Mouse (Mus musculus) T-helper 1 cell (primary cell): ENCODE measurements around the gene Nuak2.
"Not testable (repeated sequence)": the region's sequence is repeated elsewhere in the genome, so short reads cannot be mapped to it uniquely, and the experiment has no call there.

Source experiments
- in situ Hi-C: fragments of 300-600 bp; cut with MboI, MseI; formaldehyde crosslinking; loops from one replicate; pipeline ENCODE4 v1.15.1; 2025; ENCODE audit warnings: high pct_unique_total_duplicates

Nuak2 gene

GRCm38 (mm10) chr1:132327477-132327876 lies 11.6 kb downstream of the Nuak2 start:
- in situ Hi-C loops = no loop called here

GRCm38 (mm10) chr1:132328565-132328964 lies 12.6 kb downstream of the Nuak2 start:
- in situ Hi-C loops = no loop called here

GRCm38 (mm10) chr1:132329656-132330055 lies 13.7 kb downstream of the Nuak2 start:
- in situ Hi-C loops = no loop called here

- in situ Hi-C loops = no loop called here
Observed at GRCm38 (mm10) chr1:132330397-132330796, 14.5 kb downstream of the Nuak2 start.

GRCm38 (mm10) chr1:132331283-132331682 lies 15.4 kb downstream of the Nuak2 start:
- in situ Hi-C loops = no loop called here

GRCm38 (mm10) chr1:132333201-132333600 lies 17.3 kb downstream of the Nuak2 start:
- in situ Hi-C loops = no loop called here

DNA sequence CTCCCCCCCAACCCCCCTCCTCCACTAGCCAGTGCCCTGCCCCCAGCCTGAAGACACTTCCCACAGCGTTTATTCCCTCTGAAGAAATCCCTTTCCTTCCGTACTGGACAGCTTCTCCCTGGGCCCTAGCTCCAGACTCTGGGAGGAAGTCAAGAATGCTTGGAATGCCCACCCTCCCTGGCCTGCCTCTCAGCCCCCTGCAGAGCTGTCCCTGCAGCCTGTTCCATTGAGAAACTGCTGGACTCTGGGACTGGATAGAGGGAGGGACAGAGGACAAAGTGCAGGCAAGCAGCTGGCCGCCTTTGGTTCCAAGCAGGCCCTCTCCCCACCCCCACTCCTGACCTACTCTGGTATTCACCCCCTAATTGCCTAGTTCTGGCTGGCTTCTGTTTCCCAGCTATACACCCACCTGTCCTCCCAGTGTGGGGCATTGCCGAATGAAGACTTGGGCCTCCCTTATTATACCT lies 17.8 kb downstream of the Nuak2 start:
- in situ Hi-C loops = no loop called here

- in situ Hi-C loops = no loop called here
Observed at GRCm38 (mm10) chr1:132334178-132334801, 18.4 kb downstream of the Nuak2 start.

DNA sequence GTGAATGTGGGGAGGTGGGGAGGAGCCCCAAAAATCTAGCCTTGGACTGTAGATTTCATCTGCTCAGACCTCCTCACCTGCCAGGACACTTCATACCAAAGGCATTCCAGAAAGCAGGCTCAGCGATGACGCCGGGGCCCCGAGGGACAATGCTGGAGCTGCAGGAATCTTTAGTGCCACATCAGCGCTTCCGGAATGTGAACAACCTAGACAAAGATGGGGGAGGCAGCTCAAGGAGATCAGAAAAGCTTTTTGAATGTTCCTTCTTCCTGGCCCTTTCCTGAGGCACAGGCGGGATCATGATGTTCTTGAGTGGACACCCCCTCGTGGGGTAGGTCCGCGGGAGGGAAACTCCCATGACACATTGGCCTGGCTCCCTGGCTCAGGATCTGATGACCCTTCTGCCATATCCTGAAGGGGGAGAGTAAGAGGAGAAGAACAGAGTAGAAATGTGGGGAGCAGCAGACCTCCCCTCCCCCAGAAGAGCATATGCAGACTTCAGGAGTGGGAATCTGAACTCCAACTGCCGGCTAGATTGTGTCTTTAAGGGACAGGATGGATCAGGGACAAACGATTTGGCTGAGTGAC lies 19.5 kb downstream of the Nuak2 start:
- in situ Hi-C loops = no loop called here

GRCm38 (mm10) chr1:132336921-132337320 lies 21.0 kb downstream of the Nuak2 start:
- in situ Hi-C loops = no loop called here

- in situ Hi-C loops = no loop called here
Observed at GRCm38 (mm10) chr1:132338027-132338660, 22.2 kb downstream of the Nuak2 start.

- in situ Hi-C loops = no loop called here
Observed at GRCm38 (mm10) chr1:132341731-132342501, 26.0 kb downstream of the Nuak2 start.

DNA sequence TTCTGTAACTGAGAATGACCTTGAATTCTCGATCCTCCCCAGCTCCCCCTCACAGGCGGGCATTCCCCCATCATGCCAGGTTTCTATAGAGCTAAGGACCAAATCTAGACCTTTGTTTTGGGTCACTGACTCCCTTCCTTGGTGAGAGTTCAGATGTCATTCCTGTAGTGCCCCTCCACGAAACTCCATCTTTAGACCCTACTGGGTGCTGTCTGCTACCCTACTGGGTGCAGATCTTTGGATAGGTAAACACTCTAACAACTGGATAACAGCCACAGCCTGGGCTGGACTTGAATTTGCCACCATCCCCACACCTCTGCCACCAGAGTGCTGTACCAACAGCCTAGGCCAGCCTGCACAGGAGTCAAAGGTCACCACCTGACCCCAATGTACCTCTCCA lies 26.6 kb downstream of the Nuak2 start:
- in situ Hi-C loops = no loop called here

GRCm38 (mm10) chr1:132343191-132343590 lies 27.3 kb downstream of the Nuak2 start:
- in situ Hi-C loops = no loop called here

- in situ Hi-C loops = no loop called here
Observed at GRCm38 (mm10) chr1:132343656-132344055, 27.7 kb downstream of the Nuak2 start.

DNA sequence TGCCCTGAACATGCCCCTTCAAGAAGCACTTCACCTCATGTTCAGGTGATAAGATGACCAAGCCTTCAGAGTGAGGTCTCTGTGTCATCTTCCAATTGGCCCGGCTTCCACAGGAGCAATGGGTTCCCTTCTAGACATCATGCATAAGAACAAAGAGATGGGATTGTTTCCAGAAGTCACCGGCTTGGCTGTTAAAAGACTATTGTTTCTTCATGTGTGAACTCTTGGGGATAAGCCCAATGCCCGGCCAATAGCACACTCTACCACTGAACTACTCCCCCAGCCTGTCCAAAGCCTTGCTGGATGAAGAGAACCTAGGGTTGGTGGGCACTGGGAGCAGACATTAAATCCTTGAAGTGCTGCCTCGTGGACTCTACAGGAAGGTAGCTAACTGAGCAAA lies 29.6 kb downstream of the Nuak2 start:
- in situ Hi-C loops = no loop called here

DNA sequence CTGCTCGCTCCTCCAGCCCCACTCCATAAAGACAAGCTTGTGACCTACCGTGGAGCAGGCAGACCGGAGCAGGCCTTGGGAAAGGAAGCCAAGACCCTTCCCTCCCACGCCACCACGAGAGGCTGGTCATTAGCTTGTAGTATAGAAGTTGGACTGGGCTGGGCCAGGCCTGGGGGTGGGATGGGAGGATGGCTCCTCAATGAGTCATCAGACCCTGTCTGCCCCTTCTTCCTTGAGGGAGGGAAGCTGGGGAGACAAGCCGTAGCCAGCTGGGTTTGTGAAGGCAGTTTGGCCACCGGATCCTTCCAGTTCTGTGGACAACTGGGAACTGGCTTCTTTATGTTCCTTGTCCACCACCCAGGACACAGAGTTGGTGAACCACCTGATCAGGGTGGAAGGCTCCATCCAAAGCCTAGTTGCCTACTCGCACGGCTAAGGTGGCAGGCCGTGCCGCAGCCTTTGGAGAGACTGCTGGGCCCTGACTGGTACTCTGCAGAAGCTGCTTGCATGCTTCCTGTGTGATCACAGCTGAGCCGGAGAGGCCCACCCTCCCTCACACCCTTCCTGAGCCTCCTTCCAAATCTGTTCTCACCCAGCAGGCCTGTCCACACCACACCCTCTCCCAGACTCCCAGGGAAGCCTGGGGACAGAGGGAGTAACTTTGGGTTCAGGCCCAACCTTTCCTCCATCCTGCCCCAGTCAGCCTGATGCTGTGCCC lies 30.4 kb downstream of the Nuak2 start:
- in situ Hi-C loops = no loop called here

DNA sequence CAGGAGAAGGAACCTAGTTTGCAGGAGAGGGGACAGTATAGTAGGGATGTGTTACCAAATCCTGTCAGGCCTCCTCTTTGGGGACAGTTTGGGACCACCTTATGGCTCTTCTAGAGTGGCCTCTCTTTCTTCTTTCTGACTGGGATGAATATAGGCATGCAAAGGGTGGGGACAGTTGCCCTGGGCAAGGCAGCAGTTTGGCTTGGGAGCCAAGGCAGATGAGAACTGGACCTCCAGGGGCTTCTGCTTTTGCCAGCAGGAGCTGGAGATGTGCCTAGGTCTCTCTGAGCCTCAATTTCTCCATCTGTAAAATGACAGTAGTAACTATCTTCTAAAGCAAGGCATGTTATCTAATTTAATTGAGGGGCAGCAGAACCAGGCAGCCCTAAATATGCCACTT lies 31.0 kb downstream of the Nuak2 start:
- in situ Hi-C loops = no loop called here

DNA sequence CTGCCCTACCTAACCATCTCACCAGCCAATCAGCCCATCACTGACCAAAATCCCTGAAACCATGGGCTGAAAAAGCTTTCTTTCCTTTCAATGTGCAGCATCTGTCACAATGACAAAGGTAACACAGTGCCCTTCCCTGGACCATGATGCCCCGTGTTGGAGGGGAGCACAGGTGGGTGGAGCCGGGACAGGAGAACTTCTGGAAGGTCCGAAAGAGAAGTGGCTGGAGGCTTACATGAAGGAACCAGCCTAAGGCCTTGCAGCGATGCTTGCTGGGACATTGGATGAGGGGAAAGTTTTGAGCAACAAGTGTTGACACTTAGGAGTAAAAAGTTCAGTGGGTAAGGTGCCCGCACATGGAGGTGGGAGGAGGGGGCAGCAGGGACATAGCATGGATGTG lies 32.5 kb downstream of the Nuak2 start:
- in situ Hi-C loops = no loop called here

- in situ Hi-C loops = not testable (repeated sequence)
Observed at GRCm38 (mm10) chr1:132349049-132349448, 33.1 kb downstream of the Nuak2 start.

DNA sequence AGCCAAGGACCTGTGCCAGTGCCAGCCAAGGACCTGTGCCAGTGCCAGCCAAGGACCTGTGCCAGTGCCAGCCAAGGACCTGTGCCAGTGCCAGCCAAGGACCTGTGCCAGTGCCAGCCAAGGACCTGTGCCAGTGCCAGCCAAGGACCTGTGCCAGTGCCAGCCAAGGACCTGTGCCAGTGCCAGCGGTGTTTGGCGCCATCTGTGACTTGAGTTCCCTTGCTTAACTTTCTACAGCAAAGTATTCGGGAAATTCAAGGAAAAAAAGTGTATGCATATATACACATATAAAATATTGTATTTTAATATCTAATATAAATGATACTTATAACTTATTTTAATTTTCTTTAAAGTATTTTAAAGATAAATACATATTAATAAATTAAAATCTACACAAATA lies 33.7 kb downstream of the Nuak2 start:
- in situ Hi-C loops = not testable (repeated sequence)

DNA sequence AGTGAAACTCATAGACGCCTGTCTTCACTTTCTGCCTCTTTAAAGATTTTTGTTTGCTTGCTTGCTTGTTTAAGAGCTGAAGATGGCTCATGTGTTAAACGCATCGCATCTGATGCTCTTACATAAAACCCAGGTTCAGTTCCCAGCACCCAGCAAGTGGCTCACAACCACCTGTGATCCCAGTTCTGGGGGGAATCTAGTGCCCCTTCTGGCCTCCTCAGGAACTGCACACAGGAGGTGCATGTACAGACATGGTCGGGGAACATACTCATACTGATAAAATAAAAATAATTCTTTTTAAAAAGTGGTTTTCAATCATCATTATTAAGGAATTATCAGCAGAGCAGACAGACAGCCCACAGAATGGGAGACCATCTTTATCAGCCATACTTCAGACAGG lies 35.1 kb downstream of the Nuak2 start:
- in situ Hi-C loops = no loop called here
